Mouse (Mus musculus): ENCODE results near the gene Ddx4. TPM values are rescaled to one million over a fixed set of nuclear protein-coding genes. Genes with fewer than 3 reads are reported as not detected.

Gene Ddx4
- polyA plus RNA-seq, 1 experiment from 2014 or later, result 0.70 TPM

Other genes with a start within 250 kb of the Ddx4 start
- 33.6 and 36.4 TPM in 2 replicates for gene Il6st, start 188.4 kb downstream of the Ddx4 start, polyA plus RNA-seq (2016; fragmentation: Nextera tagmentation; extraction: Ambion mirVana)
- gene Il31ra, start 58.1 kb downstream of the Ddx4 start, polyA plus RNA-seq (2016; fragmentation: Nextera tagmentation; extraction: Ambion mirVana), result 0.09 and 0.16 TPM in 2 replicates
- gene Slc38a9, start 8.3 kb upstream of the Ddx4 start, polyA plus RNA-seq (2016; fragmentation: Nextera tagmentation; extraction: Ambion mirVana), result 23.8 and 24.7 TPM in 2 replicates
- 27.4 and 29.6 TPM in 2 replicates for gene Plpp1, start 148.3 kb upstream of the Ddx4 start, polyA plus RNA-seq (2016; fragmentation: Nextera tagmentation; extraction: Ambion mirVana)

Data from neural tube, embryonic 12.5 days (tissue).